Mouse (Mus musculus) thymus, adult 2 months (tissue): ENCODE results near the gene Lhfp.

Experiments
- CTCF ChIP-seq: fragments of 200-500 bp; IDR thresholded peaks from 2 replicates; pipeline ENCODE4 v1.5.1; 2012; ENCODE audit warnings: mild to moderate bottlenecking, control low read depth, low read length, moderate library complexity, borderline replicate concordance; ENCODE audit not compliant: control insufficient read depth, poor library complexity, insufficient read depth; ENCODE audit errors: extremely low read depth
- POLR2A ChIP-seq: fragments of 200-500 bp; IDR thresholded peaks from 2 replicates; pipeline ENCODE4 v1.6.1; 2012; ENCODE audit warnings: mild to moderate bottlenecking, low read length, control low read depth, moderate library complexity; ENCODE audit not compliant: control insufficient read depth, poor library complexity, insufficient read depth; ENCODE audit errors: extremely low read depth

- TF ChIP-seq POLR2A: no peak
- no peak for TF ChIP-seq CTCF
These were observed 101.2 kb downstream of the Lhfp start for GRCm38 (mm10) chr3:53142528-53142927.
